Mouse (Mus musculus): ENCODE results near the gene Rilpl1. TPM values are rescaled to one million over a fixed set of nuclear protein-coding genes. Genes with fewer than 3 reads are reported as not detected.
A peak's percentile ranks its signal among the peaks of the same experiment; 100 is the strongest.
"Not testable (repeated sequence)": the region's sequence is repeated elsewhere in the genome, so short reads cannot be mapped to it uniquely, and the experiment has no call there.

Gene Rilpl1
- total RNA-seq, 2 experiments from 2014 or later = 57.4 to 62.4 TPM

DNA sequence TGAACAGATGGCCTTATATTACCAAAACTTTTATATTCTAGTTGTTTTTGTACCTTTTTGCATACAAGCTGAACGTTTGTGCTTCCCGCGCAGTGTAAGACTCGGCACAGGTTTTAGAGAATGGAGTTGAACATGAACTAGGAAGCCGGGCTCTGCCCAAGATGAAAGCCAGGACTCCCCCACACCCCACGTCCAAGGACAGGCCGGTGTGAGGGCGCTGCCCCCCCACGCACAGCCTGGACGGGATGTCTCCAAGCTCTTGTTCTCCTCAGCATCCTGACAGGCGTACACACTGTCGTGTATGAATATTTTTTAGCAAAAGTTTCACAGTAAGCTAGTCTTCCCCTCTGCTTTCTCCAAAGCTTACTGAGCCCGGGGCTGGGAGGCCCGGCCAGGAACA is 70.3 kb downstream of the Rilpl1 start:
- DNase-seq (ENCODE audit: extremely low spot score in 1 of 2, low spot score in 1 of 2) = not testable (repeated sequence)

GRCm38 (mm10) chr5:124456762-124457161 is 74.4 kb downstream of the Rilpl1 start:
- DNase-seq (ENCODE audit: extremely low spot score in 1 of 2, low spot score in 1 of 2) = no peak

- no peak for DNase-seq (ENCODE audit: extremely low spot score in 1 of 2, low spot score in 1 of 2)
These were observed 77.1 kb downstream of the Rilpl1 start for GRCm38 (mm10) chr5:124454082-124454419.

- DNase-seq (ENCODE audit: extremely low spot score in 1 of 2, low spot score in 1 of 2) = peak; percentile 60 to 62
These were observed 77.7 kb downstream of the Rilpl1 start for GRCm38 (mm10) chr5:124453339-124454081.

GRCm38 (mm10) chr5:124452494-124453228 is 78.5 kb downstream of the Rilpl1 start:
- peak in 1 of 2 experiments; percentile 33 for DNase-seq (ENCODE audit: extremely low spot score in 1 of 2, low spot score in 1 of 2)

DNA sequence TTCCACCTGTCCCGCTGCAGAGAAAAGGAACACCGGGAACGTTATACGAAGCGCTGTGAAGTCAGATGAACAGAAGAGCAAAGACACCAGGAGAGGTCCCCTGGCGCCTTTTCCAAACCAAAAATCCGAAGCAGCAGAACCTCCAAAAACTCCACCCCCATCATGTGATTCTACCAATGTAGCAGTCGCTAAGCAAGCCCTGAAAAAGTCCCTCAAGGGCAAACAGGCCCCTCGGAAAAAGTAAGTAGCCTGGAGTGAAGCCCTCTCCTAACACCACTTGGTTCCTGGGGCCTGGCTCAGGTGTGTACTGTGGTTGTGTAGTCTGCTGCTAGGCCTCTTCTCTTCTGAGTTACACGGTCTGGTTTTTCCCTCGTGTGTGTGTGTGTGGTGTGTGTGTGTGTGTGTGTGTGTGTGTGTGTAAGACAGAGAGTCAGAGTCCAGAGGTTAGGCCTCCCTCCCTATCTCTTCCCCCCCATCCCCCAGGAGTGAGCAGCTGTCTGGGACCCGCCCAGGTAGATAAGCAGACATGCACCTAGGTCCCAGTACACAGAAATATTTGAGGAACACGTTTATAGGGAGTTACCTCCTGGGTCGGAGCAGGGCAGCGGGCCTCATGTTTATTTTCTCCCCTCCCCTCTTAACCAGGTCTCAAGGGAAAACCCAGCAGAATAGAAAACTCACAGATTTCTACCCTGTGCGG is 80.4 kb downstream of the Rilpl1 start:
- no peak for DNase-seq (ENCODE audit: extremely low spot score in 1 of 2, low spot score in 1 of 2)

GRCm38 (mm10) chr5:124450051-124450450 is 81.1 kb downstream of the Rilpl1 start:
- DNase-seq (ENCODE audit: extremely low spot score in 1 of 2, low spot score in 1 of 2) = no peak

DNA sequence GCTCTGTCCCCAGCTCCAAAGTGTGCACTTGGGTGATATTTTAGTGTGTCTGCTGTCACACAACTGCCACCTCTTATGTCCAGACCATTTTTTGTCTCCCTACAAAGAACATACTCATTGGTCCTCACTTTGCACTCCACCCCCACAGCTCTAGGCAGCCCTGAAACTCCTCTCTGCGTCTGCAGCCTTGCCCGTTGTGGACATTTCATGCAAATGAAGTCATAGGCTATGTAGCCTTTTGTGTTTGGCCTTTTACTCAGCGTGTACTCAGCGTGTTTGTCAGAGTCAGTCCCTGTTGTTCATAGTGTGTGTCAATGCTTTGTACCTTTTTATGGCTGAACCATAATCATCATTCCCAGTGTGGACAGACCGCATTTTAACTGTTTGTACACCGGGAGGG is 81.7 kb downstream of the Rilpl1 start:
- no peak for DNase-seq (ENCODE audit: extremely low spot score in 1 of 2, low spot score in 1 of 2)

GRCm38 (mm10) chr5:124446301-124446881 is 84.8 kb downstream of the Rilpl1 start:
- no peak for DNase-seq (ENCODE audit: extremely low spot score in 1 of 2, low spot score in 1 of 2)

GRCm38 (mm10) chr5:124445621-124446293 is 85.4 kb downstream of the Rilpl1 start:
- DNase-seq (ENCODE audit: extremely low spot score in 1 of 2, low spot score in 1 of 2) = no peak

GRCm38 (mm10) chr5:124444661-124445561 is 86.3 kb downstream of the Rilpl1 start:
- peak; percentile 62 to 63 for DNase-seq (ENCODE audit: extremely low spot score in 1 of 2, low spot score in 1 of 2)

- no peak for DNase-seq (ENCODE audit: extremely low spot score in 1 of 2, low spot score in 1 of 2)
These were observed 87.0 kb downstream of the Rilpl1 start for GRCm38 (mm10) chr5:124444208-124444607.

Other genes starting within 250 kb of the Rilpl1 start
- 10 to 100 TPM; 13.7 to 22.4 TPM for gene Mphosph9, start 203.4 kb downstream of the Rilpl1 start, total RNA-seq (2021)
- 10 to 100 TPM; 13.4 to 16.9 TPM for gene 2810006K23Rik, start 203.3 kb downstream of the Rilpl1 start, total RNA-seq (2021)
- gene Cdk2ap1, start 168.3 kb downstream of the Rilpl1 start, total RNA-seq (2021) = 100 to 1,000 TPM in 1 of 2 experiments, 10 to 100 TPM in 1; 97.3 to 104 TPM
- gene Sbno1, start 105.4 kb downstream of the Rilpl1 start, total RNA-seq (2021) = 100 to 1,000 TPM; 143 to 144 TPM
- 10 to 100 TPM; 58.5 to 63.1 TPM for gene Kmt5a, start 91.5 kb downstream of the Rilpl1 start, total RNA-seq (2021)
- gene Rilpl2, start 53.0 kb downstream of the Rilpl1 start, total RNA-seq (2021) = 10 to 100 TPM; 18.7 to 22.7 TPM
- 10 to 100 TPM; 20.6 to 25.9 TPM for gene Snrnp35, start 48.3 kb downstream of the Rilpl1 start, total RNA-seq (2021)
- 100 to 1,000 TPM in 1 of 2 experiments, 10 to 100 TPM in 1; 90.0 to 104 TPM for gene Tmed2, start 9.3 kb upstream of the Rilpl1 start, total RNA-seq (2021)
- 10 to 100 TPM; 23.7 to 31.3 TPM for gene Ddx55, start 21.5 kb upstream of the Rilpl1 start, total RNA-seq (2021)
- gene Eif2b1, start 47.7 kb upstream of the Rilpl1 start, total RNA-seq (2021) = 10 to 100 TPM; 32.6 to 49.0 TPM
- gene Gtf2h3, start 47.7 kb upstream of the Rilpl1 start, total RNA-seq (2021) = 10 to 100 TPM; 29.5 to 32.8 TPM
- gene Atp6v0a2, start 97.2 kb upstream of the Rilpl1 start, total RNA-seq (2021) = 10 to 100 TPM; 53.5 to 68.2 TPM
- under 1 TPM; 0.32 to 0.56 TPM for gene Dnah10, start 193.7 kb upstream of the Rilpl1 start, total RNA-seq (2021)